Mouse (Mus musculus) bone marrow macrophage, adult 2 months (primary cell): ENCODE results near the gene Cmtm3.

ENCODE experiments used
- CTCF ChIP-seq: IDR thresholded peaks from 2 replicates; pipeline ENCODE4 v1.5.1; 2012; ENCODE audit warnings: low read depth, mild to moderate bottlenecking, low read length, moderate library complexity
- POLR2A ChIP-seq: IDR thresholded peaks from 2 replicates; pipeline ENCODE4 v1.6.1; 2012; ENCODE audit warnings: mild to moderate bottlenecking, low read depth, low read length, borderline replicate concordance

- TF ChIP-seq CTCF (no peak), POLR2A (no peak)
Observed at GRCm38 (mm10) chr8:104332665-104333631, 6.3 kb upstream of the Cmtm3 start.
